Mouse (Mus musculus) cortical plate, adult 2 months (tissue): ENCODE results near the gene Glis2.

Experiments used
- CTCF ChIP-seq: fragments of 200-500 bp; IDR thresholded peaks from 2 replicates; pipeline ENCODE4 v1.5.1; 2011; ENCODE audit warnings: mild to moderate bottlenecking, control low read depth, low read length; ENCODE audit not compliant: insufficient read depth; ENCODE audit errors: extremely low read depth
- POLR2A ChIP-seq: fragments of 200-500 bp; IDR thresholded peaks from 2 replicates; pipeline ENCODE4 v1.6.1; 2011; ENCODE audit warnings: mild to moderate bottlenecking, low read length, control low read depth; ENCODE audit not compliant: insufficient read depth; ENCODE audit errors: extremely low read depth

- TF ChIP-seq CTCF (no peak), POLR2A (no peak)
Measured at GRCm38 (mm10) chr16:4649211-4649610, 54.7 kb downstream of the Glis2 start.
